Mouse (Mus musculus): ENCODE results near the gene Dnajc13. TPM values are rescaled to one million over a fixed set of nuclear protein-coding genes. Genes with fewer than 3 reads are reported as not detected.

Dnajc13 gene
- polyA plus RNA-seq, 1 experiment from 2014 or later, result 31.0 TPM

- ATAC-seq (ENCODE audit: low FRiP score, low TSS enrichment), result no peak
- WGBS, result 95% methylated on average over 3 of the region's 3 CpGs
- H3K36me3 ChIP-seq (ENCODE audit: control insufficient read depth, insufficient read depth, low read length), result peaks cover 61% of the 10 kb centered on the region
These were observed 51.3 kb downstream of the Dnajc13 start for GRCm38 (mm10) chr9:104211402-104211801.

GRCm38 (mm10) chr9:104203851-104204250 lies 58.9 kb downstream of the Dnajc13 start:
- H3K4me3 ChIP-seq (ENCODE audit: low read length), result no peak overlapping the region
- no peak overlapping the region for H3K27ac ChIP-seq (ENCODE audit: low read depth, low read length)
- H3K36me3 ChIP-seq (ENCODE audit: control insufficient read depth, insufficient read depth, low read length), result peaks cover 78% of the 10 kb centered on the region
- H3K27me3 ChIP-seq (ENCODE audit: control insufficient read depth, insufficient read depth, low read length), result no peaks in the 10 kb centered on the region
- WGBS, result 95% methylated on average over 3 of the region's 3 CpGs
- H3K4me2 ChIP-seq (replicated peaks; ENCODE audit: low read depth, low read length), result no peak overlapping the region
- H3K9ac ChIP-seq (ENCODE audit: low read depth, low read length), result no peak overlapping the region
- ATAC-seq (ENCODE audit: low FRiP score, low TSS enrichment), result no peak; the same call in 1 of the 2 replicates
- no peaks in the 10 kb centered on the region for H3K9me3 ChIP-seq (ENCODE audit: control insufficient read depth, low read length)
- no peaks in the 10 kb centered on the region for H3K4me1 ChIP-seq (ENCODE audit: control insufficient read depth, insufficient read depth, low read length)

More at GRCm38 (mm10) chr9:104211402-104211801, 51.3 kb downstream of the Dnajc13 start:
- Histone ChIP-seq H3K9ac (ENCODE audit: low read depth, low read length) (no peak overlapping the region), H3K9me3 (ENCODE audit: control insufficient read depth, low read length) (no peaks in the 10 kb centered on the region), H3K4me1 (ENCODE audit: control insufficient read depth, insufficient read depth, low read length) (no peaks in the 10 kb centered on the region), H3K27me3 (ENCODE audit: control insufficient read depth, insufficient read depth, low read length) (no peaks in the 10 kb centered on the region), H3K27ac (ENCODE audit: low read depth, low read length) (no peak overlapping the region), H3K4me2 (replicated peaks; ENCODE audit: low read depth, low read length) (no peak overlapping the region), H3K4me3 (ENCODE audit: low read length) (no peak overlapping the region)

- Histone ChIP-seq H3K9me3 (ENCODE audit: control insufficient read depth, low read length) (no peaks in the 10 kb centered on the region), H3K9ac (ENCODE audit: low read depth, low read length) (no peak overlapping the region), H3K4me2 (replicated peaks; ENCODE audit: low read depth, low read length) (no peak overlapping the region), H3K27ac (ENCODE audit: low read depth, low read length) (no peak overlapping the region), H3K27me3 (ENCODE audit: control insufficient read depth, insufficient read depth, low read length) (no peaks in the 10 kb centered on the region), H3K4me3 (ENCODE audit: low read length) (no peak overlapping the region), H3K36me3 (ENCODE audit: control insufficient read depth, insufficient read depth, low read length) (peaks cover 79% of the 10 kb centered on the region), H3K4me1 (ENCODE audit: control insufficient read depth, insufficient read depth, low read length) (no peaks in the 10 kb centered on the region)
- 75% methylated on average over 2 of the region's 2 CpGs for WGBS
- no peak for ATAC-seq (ENCODE audit: low FRiP score, low TSS enrichment)
These were observed 68.2 kb downstream of the Dnajc13 start for GRCm38 (mm10) chr9:104194528-104194927.

- H3K4me1 ChIP-seq (ENCODE audit: control insufficient read depth, insufficient read depth, low read length), result no peaks in the 10 kb centered on the region
- no peak overlapping the region for H3K9ac ChIP-seq (ENCODE audit: low read depth, low read length)
- no peak overlapping the region for H3K4me2 ChIP-seq (replicated peaks; ENCODE audit: low read depth, low read length)
- H3K27ac ChIP-seq (ENCODE audit: low read depth, low read length), result no peak overlapping the region
- H3K4me3 ChIP-seq (ENCODE audit: low read length), result no peak overlapping the region
- WGBS, result 92% methylated on average over 2 of the region's 2 CpGs
- peaks cover 79% of the 10 kb centered on the region for H3K36me3 ChIP-seq (ENCODE audit: control insufficient read depth, insufficient read depth, low read length)
- ATAC-seq (ENCODE audit: low FRiP score, low TSS enrichment), result no peak
- H3K27me3 ChIP-seq (ENCODE audit: control insufficient read depth, insufficient read depth, low read length), result no peaks in the 10 kb centered on the region
- no peaks in the 10 kb centered on the region for H3K9me3 ChIP-seq (ENCODE audit: control insufficient read depth, low read length)
These were observed 68.8 kb downstream of the Dnajc13 start for GRCm38 (mm10) chr9:104193900-104194299.

- WGBS, result 81% methylated on average over 1 of the region's 1 CpGs
- H3K4me3 ChIP-seq (ENCODE audit: low read length), result no peak overlapping the region
- H3K4me1 ChIP-seq (ENCODE audit: control insufficient read depth, insufficient read depth, low read length), result no peaks in the 10 kb centered on the region
- no peak for ATAC-seq (ENCODE audit: low FRiP score, low TSS enrichment)
- no peak overlapping the region for H3K9ac ChIP-seq (ENCODE audit: low read depth, low read length)
- no peaks in the 10 kb centered on the region for H3K27me3 ChIP-seq (ENCODE audit: control insufficient read depth, insufficient read depth, low read length)
- H3K9me3 ChIP-seq (ENCODE audit: control insufficient read depth, low read length), result no peaks in the 10 kb centered on the region
- peaks cover 80% of the 10 kb centered on the region for H3K36me3 ChIP-seq (ENCODE audit: control insufficient read depth, insufficient read depth, low read length)
- H3K27ac ChIP-seq (ENCODE audit: low read depth, low read length), result no peak overlapping the region
- no peak overlapping the region for H3K4me2 ChIP-seq (replicated peaks; ENCODE audit: low read depth, low read length)
These were observed 69.4 kb downstream of the Dnajc13 start for GRCm38 (mm10) chr9:104193327-104193726.

- no peaks in the 10 kb centered on the region for H3K27me3 ChIP-seq (ENCODE audit: control insufficient read depth, insufficient read depth, low read length)
- no peaks in the 10 kb centered on the region for H3K9me3 ChIP-seq (ENCODE audit: control insufficient read depth, low read length)
- H3K27ac ChIP-seq (ENCODE audit: low read depth, low read length), result no peak overlapping the region
- ATAC-seq (ENCODE audit: low FRiP score, low TSS enrichment), result no peak
- H3K4me3 ChIP-seq (ENCODE audit: low read length), result no peak overlapping the region
- no peaks in the 10 kb centered on the region for H3K4me1 ChIP-seq (ENCODE audit: control insufficient read depth, insufficient read depth, low read length)
- H3K9ac ChIP-seq (ENCODE audit: low read depth, low read length), result no peak overlapping the region
- WGBS, result 91% methylated on average over 6 of the region's 6 CpGs
- H3K4me2 ChIP-seq (replicated peaks; ENCODE audit: low read depth, low read length), result no peak overlapping the region
- H3K36me3 ChIP-seq (ENCODE audit: control insufficient read depth, insufficient read depth, low read length), result peaks cover 78% of the 10 kb centered on the region
These were observed 70.2 kb downstream of the Dnajc13 start for GRCm38 (mm10) chr9:104192513-104192912.

GRCm38 (mm10) chr9:104189657-104190056 lies 73.1 kb downstream of the Dnajc13 start:
- no peak overlapping the region for H3K4me3 ChIP-seq (ENCODE audit: low read length)
- no peaks in the 10 kb centered on the region for H3K27me3 ChIP-seq (ENCODE audit: control insufficient read depth, insufficient read depth, low read length)
- H3K36me3 ChIP-seq (ENCODE audit: control insufficient read depth, insufficient read depth, low read length), result peaks cover 78% of the 10 kb centered on the region
- H3K4me2 ChIP-seq (replicated peaks; ENCODE audit: low read depth, low read length), result no peak overlapping the region
- no peaks in the 10 kb centered on the region for H3K9me3 ChIP-seq (ENCODE audit: control insufficient read depth, low read length)
- H3K27ac ChIP-seq (ENCODE audit: low read depth, low read length), result no peak overlapping the region
- WGBS, result 97% methylated on average over 5 of the region's 5 CpGs
- no peaks in the 10 kb centered on the region for H3K4me1 ChIP-seq (ENCODE audit: control insufficient read depth, insufficient read depth, low read length)
- ATAC-seq (ENCODE audit: low FRiP score, low TSS enrichment), result no peak
- H3K9ac ChIP-seq (ENCODE audit: low read depth, low read length), result no peak overlapping the region

- Histone ChIP-seq H3K4me2 (replicated peaks; ENCODE audit: low read depth, low read length) (no peak overlapping the region), H3K9me3 (ENCODE audit: control insufficient read depth, low read length) (no peaks in the 10 kb centered on the region), H3K27me3 (ENCODE audit: control insufficient read depth, insufficient read depth, low read length) (no peaks in the 10 kb centered on the region), H3K36me3 (ENCODE audit: control insufficient read depth, insufficient read depth, low read length) (peaks cover 75% of the 10 kb centered on the region), H3K4me1 (ENCODE audit: control insufficient read depth, insufficient read depth, low read length) (no peaks in the 10 kb centered on the region), H3K27ac (ENCODE audit: low read depth, low read length) (no peak overlapping the region), H3K4me3 (ENCODE audit: low read length) (no peak overlapping the region), H3K9ac (ENCODE audit: low read depth, low read length) (no peak overlapping the region)
- no peak for ATAC-seq (ENCODE audit: low FRiP score, low TSS enrichment)
- 96% methylated on average over 1 of the region's 1 CpGs for WGBS
These were observed 74.0 kb downstream of the Dnajc13 start for GRCm38 (mm10) chr9:104188704-104189103.

- Histone ChIP-seq H3K27me3 (ENCODE audit: control insufficient read depth, insufficient read depth, low read length) (no peaks in the 10 kb centered on the region), H3K27ac (ENCODE audit: low read depth, low read length) (no peak overlapping the region), H3K9ac (ENCODE audit: low read depth, low read length) (no peak overlapping the region), H3K4me2 (replicated peaks; ENCODE audit: low read depth, low read length) (no peak overlapping the region), H3K4me1 (ENCODE audit: control insufficient read depth, insufficient read depth, low read length) (no peaks in the 10 kb centered on the region), H3K9me3 (ENCODE audit: control insufficient read depth, low read length) (no peaks in the 10 kb centered on the region), H3K36me3 (ENCODE audit: control insufficient read depth, insufficient read depth, low read length) (peaks cover 78% of the 10 kb centered on the region), H3K4me3 (ENCODE audit: low read length) (no peak overlapping the region)
- ATAC-seq (ENCODE audit: low FRiP score, low TSS enrichment), result no peak
- WGBS, result 93% methylated on average over 5 of the region's 5 CpGs
These were observed 75.7 kb downstream of the Dnajc13 start for GRCm38 (mm10) chr9:104187028-104187427.

Measured in kidney, embryonic 14.5 days (tissue).